Mouse (Mus musculus) retina, adult 2 months (tissue): ENCODE data around the gene Xcr1.
A peak's percentile ranks its signal among the peaks of the same experiment; 100 is the strongest.

Experiments used
- DNase-seq: peaks from one replicate; pipeline ENCODE4 v3.0.0-alpha.2; 2012; ENCODE audit warnings: low read depth, low spot score

Gene Xcr1

GRCm38 (mm10) chr9:123861929-123862328 is at the start of gene Xcr1:
Gene Xcr1, minus strand, starts transcription at chr9:123862029.
- no peak for DNase-seq

DNA sequence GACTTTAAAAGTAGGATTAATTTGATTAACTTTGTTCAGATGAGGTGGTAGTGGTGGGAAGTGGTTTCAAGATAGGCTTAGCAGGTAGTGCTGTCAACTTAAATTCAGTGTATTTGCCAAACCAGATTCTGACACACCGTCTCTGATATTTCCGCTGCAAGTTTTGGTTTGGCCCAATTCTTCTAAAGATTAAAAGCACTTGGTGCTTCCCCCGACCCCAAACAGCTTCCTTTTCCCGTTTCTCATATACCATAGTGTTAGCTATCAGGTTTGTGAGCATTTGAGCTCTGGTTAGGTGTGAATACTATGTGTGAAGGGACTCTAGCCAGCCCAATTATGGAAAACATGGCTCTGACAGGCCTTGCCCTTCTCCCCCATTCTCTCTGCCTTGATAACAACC is 10.2 kb upstream of the Xcr1 start:
- no peak for DNase-seq

DNA sequence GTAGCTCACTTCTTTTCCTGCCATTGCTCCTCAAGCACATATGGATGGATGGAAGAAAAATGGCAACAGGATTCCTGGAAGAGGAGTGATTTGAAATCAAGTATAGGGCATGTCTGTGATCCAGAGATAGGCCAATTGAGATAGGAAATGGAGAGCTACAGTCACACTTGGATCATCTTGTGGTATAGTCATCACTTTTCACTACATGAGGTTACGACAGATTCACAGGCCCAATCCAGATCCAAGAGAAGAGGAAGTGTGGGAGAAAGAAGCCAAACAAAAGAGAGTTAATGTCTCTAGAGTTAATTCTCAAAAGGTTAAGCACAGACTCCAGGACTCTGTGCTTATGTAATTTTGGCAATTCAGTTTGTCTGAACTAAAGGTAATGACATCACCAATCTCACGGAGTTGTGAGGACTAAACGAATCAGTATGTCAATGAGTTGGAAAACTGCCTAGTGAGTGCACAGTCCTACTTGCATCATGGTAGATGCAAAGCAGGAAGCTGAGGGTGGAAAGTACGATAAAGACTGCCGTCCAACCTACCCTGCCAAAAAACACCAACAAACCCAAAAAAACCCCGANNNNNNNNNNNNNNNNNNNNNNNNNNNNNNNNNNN is 7.4 kb upstream of the Xcr1 start:
- no peak for DNase-seq

DNA sequence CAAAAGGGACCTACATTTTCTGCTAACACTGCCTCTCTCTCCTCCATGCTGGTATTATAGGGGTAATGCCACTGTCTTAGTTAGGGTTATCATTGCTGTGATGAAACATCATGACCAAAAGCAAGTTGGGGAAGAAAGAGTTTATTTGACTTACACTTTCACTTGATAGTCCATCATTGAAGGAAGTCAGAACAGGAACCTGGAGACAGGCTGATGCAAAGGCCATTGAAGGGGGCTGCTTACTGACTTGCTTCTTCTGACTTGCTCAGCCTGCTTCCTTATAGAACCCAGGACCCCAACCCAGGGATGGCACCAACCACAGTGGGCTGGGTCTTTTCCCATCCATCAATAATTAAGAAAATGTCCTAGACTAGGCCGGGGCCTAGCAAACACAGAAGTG is 1.8 kb upstream of the Xcr1 start:
- DNase-seq, result no peak

GRCm38 (mm10) chr9:123862895-123863616 is 1.2 kb upstream of the Xcr1 start:
- DNase-seq, result no peak

DNA sequence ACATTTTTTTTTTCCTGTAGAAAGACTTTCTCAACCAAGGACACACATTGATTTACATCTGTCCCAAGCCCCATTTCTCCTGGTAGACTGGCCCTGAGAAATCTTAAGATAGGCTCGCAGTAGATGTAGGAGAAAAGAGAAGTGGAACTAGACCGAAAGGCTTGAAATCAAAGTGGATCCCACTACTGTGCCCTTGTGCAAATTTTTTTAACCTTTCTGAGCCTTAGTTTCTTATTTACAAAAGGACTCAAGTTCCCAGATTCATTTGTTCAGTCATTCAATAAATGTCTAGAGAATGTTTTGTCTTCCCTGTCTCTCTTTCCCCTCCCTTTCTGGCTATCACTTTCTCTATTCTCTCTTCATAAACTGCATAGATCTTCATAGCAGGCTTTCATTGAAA is 5.0 kb downstream of the Xcr1 start:
- no peak for DNase-seq

GRCm38 (mm10) chr9:123852449-123853390 is 9.1 kb downstream of the Xcr1 start:
- no peak for DNase-seq

- peak; percentile 96 for DNase-seq
Measured at GRCm38 (mm10) chr9:123851713-123852448, 9.9 kb downstream of the Xcr1 start, which contains the start of gene Fyco1. Gene Fyco1, minus strand, starts transcription at chr9:123851899.

GRCm38 (mm10) chr9:123851062-123851712 is 10.6 kb downstream of the Xcr1 start:
- DNase-seq, result no peak

- DNase-seq, result peak; percentile 82
Measured at GRCm38 (mm10) chr9:123850705-123851061, 11.1 kb downstream of the Xcr1 start.

DNA sequence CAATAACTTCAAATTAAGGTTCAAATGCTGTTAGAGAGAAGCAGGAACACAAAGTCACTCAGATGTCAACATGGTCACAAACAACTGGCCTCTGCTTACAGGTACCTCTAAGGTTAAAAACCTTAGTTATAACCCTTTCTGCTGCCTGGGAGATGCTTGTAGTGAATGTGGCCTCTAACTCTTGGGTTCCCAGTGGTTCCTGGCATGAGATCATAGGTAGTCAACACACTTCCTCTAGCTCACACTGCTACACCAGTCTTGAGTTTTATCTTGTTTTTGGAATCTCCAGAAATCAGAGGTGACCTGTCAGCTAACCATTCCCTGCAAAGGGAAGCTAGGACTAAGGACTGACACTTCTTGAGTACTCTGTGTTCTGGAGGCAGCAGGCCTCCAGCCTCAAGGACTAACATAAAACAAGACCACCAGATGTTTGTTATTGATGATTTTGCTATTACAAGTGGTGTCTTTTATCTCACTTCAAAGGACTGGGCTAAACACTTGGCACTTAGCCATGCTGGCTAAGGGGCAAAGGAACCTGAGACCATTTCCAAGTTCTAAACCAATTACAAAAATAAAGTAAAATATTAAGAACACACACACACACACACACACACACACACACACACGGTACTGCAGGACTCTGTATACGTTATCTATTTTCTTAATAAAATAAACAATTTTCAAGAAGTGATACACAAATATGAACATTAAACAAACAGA is 11.7 kb downstream of the Xcr1 start:
- DNase-seq, result no peak

DNA sequence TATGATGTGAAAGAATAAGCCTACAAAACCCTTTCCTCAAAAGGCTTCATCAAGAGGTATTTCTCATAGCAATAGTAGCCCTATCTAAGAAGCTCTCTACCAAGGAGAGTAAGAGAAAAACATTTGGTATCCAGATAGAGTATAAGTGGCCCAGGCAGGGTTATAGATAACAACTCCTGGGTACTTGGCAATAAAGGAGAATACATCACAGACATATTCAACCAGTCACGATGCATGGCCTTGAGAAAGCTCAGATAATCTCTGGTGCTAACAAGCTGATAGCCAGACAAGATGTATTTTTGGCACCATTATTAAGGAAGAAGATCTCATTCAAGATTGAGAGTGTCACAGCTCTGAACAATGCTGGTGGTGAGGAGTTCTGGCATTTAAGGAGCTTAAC is 15.3 kb downstream of the Xcr1 start:
- no peak for DNase-seq

DNA sequence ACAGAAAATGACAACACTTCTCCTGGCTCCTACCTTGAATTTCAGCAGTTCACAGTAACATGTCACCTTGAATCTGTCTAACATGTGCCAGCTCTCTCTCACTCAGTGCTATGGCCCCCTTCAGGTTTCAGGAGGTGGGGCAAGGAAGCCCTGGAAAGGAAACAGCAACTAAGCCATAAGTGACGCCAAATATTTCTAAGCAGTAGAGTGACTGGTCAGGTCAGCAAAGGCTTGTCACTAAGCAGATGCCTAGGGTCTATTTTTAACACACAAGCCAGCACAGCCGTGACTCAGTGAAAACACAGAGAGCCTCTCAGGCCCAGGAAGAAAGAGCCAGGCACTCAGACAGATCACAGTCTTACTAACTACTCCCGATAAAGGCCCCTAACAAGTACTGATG is 16.7 kb downstream of the Xcr1 start:
- DNase-seq, result no peak

- DNase-seq, result no peak
Measured at GRCm38 (mm10) chr9:123844468-123844867, 17.4 kb downstream of the Xcr1 start.

GRCm38 (mm10) chr9:123840243-123840642 is 21.6 kb downstream of the Xcr1 start:
- no peak for DNase-seq

DNA sequence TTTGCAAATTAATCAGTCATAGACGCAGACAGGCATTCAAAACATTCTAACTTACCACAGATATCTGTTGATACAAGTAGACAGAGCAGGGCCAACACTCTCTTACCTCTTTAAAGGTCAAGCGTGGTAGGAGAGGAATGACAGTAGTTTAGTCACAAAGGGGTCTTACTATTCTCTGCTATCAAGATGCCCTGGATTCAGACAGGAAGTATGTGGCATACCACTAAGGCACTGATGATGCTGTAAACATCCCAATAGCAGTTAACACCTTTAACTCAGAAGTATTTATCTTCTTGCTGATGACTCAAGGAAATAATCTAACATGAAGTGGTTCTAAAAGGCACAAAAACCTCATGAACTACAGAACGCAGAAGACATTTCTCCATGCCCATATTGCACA is 26.0 kb downstream of the Xcr1 start:
- no peak for DNase-seq

GRCm38 (mm10) chr9:123828916-123829315 is 32.9 kb downstream of the Xcr1 start:
- no peak for DNase-seq

DNA sequence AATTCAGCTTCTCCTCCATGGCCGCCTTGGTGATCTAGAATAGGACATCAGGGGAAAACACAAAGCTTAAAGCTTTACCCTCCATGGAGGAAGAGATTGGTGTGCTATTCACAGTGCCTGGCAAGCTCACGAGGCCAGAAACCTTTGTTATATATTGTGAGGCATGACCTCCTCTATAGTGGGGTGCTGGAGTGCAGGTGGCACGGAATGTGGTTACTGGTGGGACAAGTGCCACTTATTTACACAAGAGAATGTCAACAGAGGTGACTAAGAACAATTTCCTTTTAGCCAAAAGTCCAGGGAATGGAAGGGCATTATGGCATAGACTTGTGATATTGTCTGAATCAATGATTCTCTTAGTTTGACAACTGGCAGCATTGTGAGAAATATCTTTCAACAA is 35.2 kb downstream of the Xcr1 start:
- DNase-seq, result no peak

DNA sequence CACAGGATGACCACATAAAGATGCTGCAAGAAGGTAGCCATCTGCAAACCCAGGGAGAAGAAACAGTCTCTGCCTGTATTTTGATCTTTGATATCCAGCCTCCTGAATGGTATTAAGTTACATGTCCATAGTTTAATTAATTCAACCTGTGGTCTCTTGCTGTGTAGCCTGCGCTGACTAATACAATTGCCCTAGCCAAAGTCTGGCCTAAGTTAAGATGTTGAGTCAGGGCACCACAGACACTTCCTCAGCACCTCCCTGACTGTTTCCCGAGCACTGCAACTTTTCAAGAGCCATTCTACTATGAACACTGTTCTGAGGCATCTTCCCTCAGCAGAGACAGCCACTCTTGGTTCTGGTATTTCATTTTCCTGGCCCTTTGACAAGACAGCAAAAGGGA is 43.2 kb downstream of the Xcr1 start:
- no peak for DNase-seq

DNA sequence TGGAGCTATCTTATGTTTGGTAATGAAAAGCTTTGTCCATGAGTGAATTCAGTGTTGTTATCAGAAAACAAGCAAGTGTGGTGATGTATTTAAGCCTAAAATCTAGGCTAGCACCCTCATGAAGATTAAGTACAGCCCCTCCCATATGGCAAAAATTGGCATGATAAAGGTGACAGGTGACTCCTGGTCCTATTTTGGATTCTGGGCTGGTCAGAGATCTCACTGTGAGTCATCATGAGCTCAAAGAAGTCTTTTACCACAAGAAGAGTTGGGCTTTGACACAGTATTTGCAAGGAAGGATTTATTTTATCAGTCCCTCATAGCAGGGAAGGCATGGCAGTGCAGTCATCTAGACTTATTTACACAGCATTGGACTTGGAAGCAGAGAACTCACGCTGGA is 45.8 kb downstream of the Xcr1 start:
- no peak for DNase-seq

GRCm38 (mm10) chr9:123815444-123815843 is 46.4 kb downstream of the Xcr1 start:
- DNase-seq, result no peak
